ENCODE assay signal across 7 mouse cellular contexts in genomic region chr5:112215801-112216251, GRCm38 (mm10). TPM values are rescaled to one million over a fixed set of nuclear protein-coding genes. Genes with fewer than 3 reads are reported as not detected.
DNase-seq lines count a peak whose midpoint lies in the region; ATAC-seq lines count a peak whose summit lies in the region.

No protein-coding gene starts in this region.

- peak; percentile 38 to 57 for DNase-seq in layer of hippocampus, postnatal 10 days (ENCODE audit: low spot score in 2 of 2)
- no peak for DNase-seq in layer of hippocampus, adult 9-10 months (ENCODE audit: low spot score)
- no peak for DNase-seq in forebrain, embryonic 11.5 days (ENCODE audit: low spot score)
- peak; percentile 40 for DNase-seq in neural tube, embryonic 10.5 days (ENCODE audit: extremely low spot score, low spot score)
- no peak for DNase-seq in cerebellum, postnatal 25 days
- DNase-seq in gastrocnemius, postnatal 25 days = no peak

- WGBS in forebrain, embryonic 11.5 days = 12% methylated on average over 9 of the region's 9 CpGs
- 35% methylated on average over 9 of the region's 9 CpGs for WGBS in hindbrain, embryonic 15.5 days

- peaks cover under 1% of the 10 kb centered on the region; the same call in 1 of the 2 replicates for H3K36me3 ChIP-seq in forebrain, embryonic 11.5 days (ENCODE audit: control insufficient read depth, insufficient read depth, low read length)
- H3K36me3 ChIP-seq in hindbrain, embryonic 15.5 days = peaks cover 13% of the 10 kb centered on the region

- peak overlapping the region; percentile 55 for H3K9ac ChIP-seq in forebrain, embryonic 11.5 days (ENCODE audit: low read length)
- H3K9ac ChIP-seq in hindbrain, embryonic 15.5 days = no peak overlapping the region

- no peak for ATAC-seq in forebrain, embryonic 11.5 days (replicated peaks; ENCODE audit: low FRiP score)
- ATAC-seq in hindbrain, embryonic 15.5 days (ENCODE audit: low FRiP score, low read depth) = no peak

- H3K4me2 ChIP-seq in forebrain, embryonic 11.5 days (ENCODE audit: low read depth, low read length, severe bottlenecking) = peak overlapping the region; percentile 33; the same call in 1 of the 2 replicates
- H3K4me2 ChIP-seq in hindbrain, embryonic 15.5 days = peak overlapping the region; percentile 26

- no peaks in the 10 kb centered on the region for H3K9me3 ChIP-seq in forebrain, embryonic 11.5 days (ENCODE audit: control insufficient read depth, low read length)
- no peaks in the 10 kb centered on the region for H3K9me3 ChIP-seq in hindbrain, embryonic 15.5 days

- H3K4me1 ChIP-seq in forebrain, embryonic 11.5 days (replicated peaks; ENCODE audit: control insufficient read depth, insufficient read depth, low read length) = peaks cover 43% of the 10 kb centered on the region
- H3K4me1 ChIP-seq in hindbrain, embryonic 15.5 days (replicated peaks) = peaks cover 73% of the 10 kb centered on the region

- H3K27ac ChIP-seq in forebrain, embryonic 11.5 days (ENCODE audit: low read depth, low read length) = peak overlapping the region; percentile 82
- H3K27ac ChIP-seq in hindbrain, embryonic 15.5 days (replicated peaks) = peak overlapping the region; percentile 80

- peak overlapping the region; percentile 5 for H3K4me3 ChIP-seq in forebrain, embryonic 11.5 days (ENCODE audit: low read depth, low read length)
- no peak overlapping the region for H3K4me3 ChIP-seq in hindbrain, embryonic 15.5 days

- no peaks in the 10 kb centered on the region for H3K27me3 ChIP-seq in forebrain, embryonic 11.5 days (ENCODE audit: control insufficient read depth, insufficient read depth, low read length)
- no peaks in the 10 kb centered on the region for H3K27me3 ChIP-seq in hindbrain, embryonic 15.5 days

RNA-seq across cellular contexts. Expression of gene Cryba4, which starts 36.5 kb away (rescaled TPM):
- total RNA-seq in layer of hippocampus, postnatal 10 days (2021) = 1 to 10 TPM in 1 of 2 experiments, under 1 TPM in 1; 0.94 to 2.4 TPM
- 0.48 and 1.1 TPM in 2 replicates for polyA plus RNA-seq in forebrain, embryonic 11.5 days (2014; fragmentation: Nextera tagmentation; extraction: Ambion mirVana)
- polyA plus RNA-seq in hindbrain, embryonic 15.5 days (2015; fragmentation: Nextera tagmentation; extraction: Ambion mirVana) = 1.4 and 1.5 TPM in 2 replicates
- under 1 TPM in 1 of 2 experiments, not detected in 1; 0.46 TPM for total RNA-seq in gastrocnemius, postnatal 25 days (2021)

RNA-seq across cellular contexts. Expression of gene Crybb1, which starts 39.8 kb away (rescaled TPM):
- 10 to 100 TPM; 11.3 to 12.4 TPM for total RNA-seq in layer of hippocampus, postnatal 10 days (2021)
- 0.48 and 0.73 TPM in 2 replicates for polyA plus RNA-seq in forebrain, embryonic 11.5 days (2014; fragmentation: Nextera tagmentation; extraction: Ambion mirVana)
- polyA plus RNA-seq in hindbrain, embryonic 15.5 days (2015; fragmentation: Nextera tagmentation; extraction: Ambion mirVana) = 3.9 and 5.3 TPM in 2 replicates
- total RNA-seq in gastrocnemius, postnatal 25 days (2021) = 1 to 10 TPM; 3.2 to 3.9 TPM

Comparison
In these comparisons a context has a peak if more than half of its experiments do, and no peak if none do; other contexts are left out.
1. DNase-seq: peak in layer of hippocampus, postnatal 10 days (2 of 2) and neural tube, embryonic 10.5 days (single experiment); none in layer of hippocampus, adult 9-10 months (single experiment), forebrain, embryonic 11.5 days (single experiment), cerebellum, postnatal 25 days (0 of 2) and gastrocnemius, postnatal 25 days (single experiment).